Comparison of ENCODE assay signal across 8 mouse cellular contexts in genomic region chr6:90712486-90713480, GRCm38 (mm10).
A peak's percentile ranks its signal among the peaks of the same experiment; 100 is the strongest.
DNase-seq lines count a peak whose midpoint lies in the region; ATAC-seq and TF ChIP-seq lines count a peak whose summit lies in the region.

No protein-coding gene starts in this region.

- H3K4me3 ChIP-seq in hindbrain, embryonic 11.5 days (ENCODE audit: low read depth, low read length): no peak overlapping the region
- no peak overlapping the region for H3K4me3 ChIP-seq in limb, embryonic 14.5 days (replicated peaks; ENCODE audit: low read length)
- no peak overlapping the region for H3K4me3 ChIP-seq in midbrain, embryonic 12.5 days

- WGBS in hindbrain, embryonic 11.5 days: 73% methylated on average over 8 of the region's 8 CpGs
- 58% methylated on average over 8 of the region's 8 CpGs for WGBS in limb, embryonic 14.5 days
- 65% methylated on average over 8 of the region's 8 CpGs for whole genome bisulfite sequencing in midbrain, embryonic 12.5 days

- no peak for TF ChIP-seq POLR2A in limb, embryonic 14.5 days (IDR thresholded peaks at IDR 0.05; ENCODE audit: borderline replicate concordance, extremely low read depth, insufficient read depth, insufficient read length)

- H3K4me2 ChIP-seq in hindbrain, embryonic 11.5 days (replicated peaks; ENCODE audit: low read depth, low read length): no peak overlapping the region
- H3K4me2 ChIP-seq in limb, embryonic 14.5 days (replicated peaks; ENCODE audit: low read depth, low read length, severe bottlenecking): no peak overlapping the region
- H3K4me2 ChIP-seq in midbrain, embryonic 12.5 days (replicated peaks): peak overlapping the region; percentile 16; the same call in 1 of the 2 replicates

- DNase-seq in cerebellum, adult 8-10 months: peak; percentile 59
- DNase-seq in cerebellum, adult 9-10 months: no peak
- no peak for DNase-seq in hindbrain, embryonic 11.5 days (ENCODE audit: low spot score)
- DNase-seq in limb, embryonic 14.5 days (ENCODE audit: low spot score): no peak
- no peak for DNase-seq in natural killer cell, adult 2 months (ENCODE audit: low spot score in 2 of 2)
- DNase-seq in layer of hippocampus, adult 18-20 months (ENCODE audit: low spot score in 2 of 2): no peak

- H3K9ac ChIP-seq in hindbrain, embryonic 11.5 days (ENCODE audit: low read depth, low read length): no peak overlapping the region
- H3K9ac ChIP-seq in limb, embryonic 14.5 days (ENCODE audit: low read depth, low read length, severe bottlenecking): no peak overlapping the region
- H3K9ac ChIP-seq in midbrain, embryonic 12.5 days (replicated peaks): no peak overlapping the region

- H3K27me3 ChIP-seq in hindbrain, embryonic 11.5 days (ENCODE audit: control insufficient read depth, insufficient read depth, low read length): no peaks in the 10 kb centered on the region
- H3K27me3 ChIP-seq in limb, embryonic 14.5 days (ENCODE audit: control insufficient read depth, insufficient read depth, low read length): no peaks in the 10 kb centered on the region
- no peaks in the 10 kb centered on the region for H3K27me3 ChIP-seq in midbrain, embryonic 12.5 days

- peaks cover 24% of the 10 kb centered on the region for H3K4me1 ChIP-seq in hindbrain, embryonic 11.5 days (replicated peaks; ENCODE audit: control insufficient read depth, insufficient read depth, low read length)
- H3K4me1 ChIP-seq in limb, embryonic 14.5 days (ENCODE audit: control insufficient read depth, insufficient read depth, low read length): peaks cover 60% of the 10 kb centered on the region
- peaks cover 79% of the 10 kb centered on the region for H3K4me1 ChIP-seq in midbrain, embryonic 12.5 days

- peak; percentile 66 for ATAC-seq in common myeloid progenitor, adult 5-6 weeks (replicated peaks; ENCODE audit: low read depth, poor library complexity, severe bottlenecking)
- ATAC-seq in hindbrain, embryonic 11.5 days (ENCODE audit: low FRiP score): no peak; the same call in 1 of the 2 replicates
- ATAC-seq in limb, embryonic 14.5 days (ENCODE audit: low FRiP score, low read depth): no peak
- ATAC-seq in midbrain, embryonic 12.5 days (ENCODE audit: low FRiP score, low read depth): no peak

- peak overlapping the region; percentile 76 for H3K27ac ChIP-seq in hindbrain, embryonic 11.5 days (ENCODE audit: low read depth, low read length)
- peak overlapping the region; percentile 39; the same call in 1 of the 2 replicates for H3K27ac ChIP-seq in limb, embryonic 14.5 days (replicated peaks; ENCODE audit: low read depth, low read length)
- H3K27ac ChIP-seq in midbrain, embryonic 12.5 days (replicated peaks): peak overlapping the region; percentile 85

- H3K9me3 ChIP-seq in hindbrain, embryonic 11.5 days (ENCODE audit: control insufficient read depth, low read length): no peaks in the 10 kb centered on the region
- no peaks in the 10 kb centered on the region for H3K9me3 ChIP-seq in limb, embryonic 14.5 days (ENCODE audit: control insufficient read depth, low read length)
- no peaks in the 10 kb centered on the region for H3K9me3 ChIP-seq in midbrain, embryonic 12.5 days

- H3K36me3 ChIP-seq in hindbrain, embryonic 11.5 days (ENCODE audit: control insufficient read depth, insufficient read depth, low read length): no peaks in the 10 kb centered on the region
- H3K36me3 ChIP-seq in limb, embryonic 14.5 days (ENCODE audit: control insufficient read depth, insufficient read depth, low read length): 0 out of 2 replicates have a peak, but pooled peaks cover 4% of the 10 kb centered on the region
- H3K36me3 ChIP-seq in midbrain, embryonic 12.5 days: no peaks in the 10 kb centered on the region
